Mouse (Mus musculus): ENCODE results near the gene Rnf223.
"Not testable (repeated sequence)": the region's sequence is repeated elsewhere in the genome, so short reads cannot be mapped to it uniquely, and the experiment has no call there.

Gene Rnf223

DNA sequence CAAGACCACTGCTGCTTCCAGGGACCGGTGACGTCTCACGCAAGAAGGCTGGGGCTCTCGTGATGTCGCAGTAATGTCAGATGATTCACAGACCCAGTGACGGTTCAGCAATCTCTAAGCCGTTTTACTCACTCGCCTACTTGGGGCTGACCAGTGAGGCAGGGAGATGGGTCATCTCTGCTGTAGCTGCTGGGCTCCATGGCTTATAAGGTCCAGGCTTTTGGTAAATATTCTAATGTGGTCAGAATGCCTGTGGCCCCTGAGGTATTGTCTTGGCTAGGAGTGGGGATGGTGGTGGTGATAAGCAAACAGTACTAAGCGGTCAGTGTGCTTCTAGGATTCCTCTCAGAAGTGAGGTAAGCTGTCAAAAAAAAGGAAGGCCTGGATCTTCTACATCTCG lies 627 bp downstream of the Rnf223 start:
- DNase-seq (ENCODE audit: low spot score), result no peak

DNA sequence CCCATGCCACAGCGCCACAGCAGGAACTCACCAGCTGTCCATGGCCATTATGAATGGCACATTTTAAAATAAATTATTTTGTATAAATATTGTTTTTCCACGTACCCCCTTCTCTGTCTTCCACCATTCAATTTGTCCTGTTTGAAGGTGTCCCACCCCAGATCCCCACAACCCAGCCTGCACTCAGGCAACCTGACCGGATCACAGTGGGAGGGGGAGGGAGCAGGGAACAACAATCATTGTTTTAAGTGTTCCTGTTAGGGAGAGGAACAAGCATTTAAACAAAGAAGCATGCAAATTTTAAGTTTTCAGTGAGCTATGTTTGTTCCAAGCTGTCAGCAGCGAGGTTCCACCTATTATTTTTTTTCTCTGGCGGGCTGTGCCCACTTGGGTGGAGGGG lies 3.0 kb downstream of the Rnf223 start:
- DNase-seq (ENCODE audit: low spot score), result no peak

DNA sequence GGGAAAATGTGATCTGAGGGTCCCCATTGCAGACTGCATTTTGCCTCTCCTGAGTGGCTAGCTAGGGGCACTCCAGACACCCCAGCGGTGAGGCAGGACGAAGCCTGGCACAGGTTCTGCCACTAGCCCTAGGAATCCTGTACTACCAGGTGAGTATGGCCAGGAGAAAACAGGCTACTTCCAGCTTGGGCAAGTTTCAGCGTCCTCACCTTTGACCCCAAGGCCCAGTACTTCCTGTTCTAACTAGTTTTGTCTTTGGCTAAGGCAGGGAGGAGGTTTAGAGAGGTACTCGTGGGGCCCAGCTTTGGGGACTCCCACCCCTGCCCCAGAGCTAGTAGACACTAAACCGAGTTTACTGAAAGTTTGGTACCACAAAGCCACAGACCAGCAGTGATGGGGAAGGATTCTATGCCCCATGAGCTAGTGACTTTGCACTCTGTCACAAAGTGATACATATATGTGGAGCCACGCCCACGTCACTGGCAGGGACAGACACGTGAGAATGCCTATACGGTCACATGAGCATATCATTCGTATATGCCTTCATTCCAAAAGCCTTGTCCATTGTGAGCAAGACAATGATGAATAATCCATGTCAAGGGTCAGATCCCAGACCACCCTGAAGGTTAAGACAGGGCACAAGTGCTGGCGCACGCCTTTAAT lies 3.8 kb downstream of the Rnf223 start:
- no peak for DNase-seq (ENCODE audit: low spot score)

DNA sequence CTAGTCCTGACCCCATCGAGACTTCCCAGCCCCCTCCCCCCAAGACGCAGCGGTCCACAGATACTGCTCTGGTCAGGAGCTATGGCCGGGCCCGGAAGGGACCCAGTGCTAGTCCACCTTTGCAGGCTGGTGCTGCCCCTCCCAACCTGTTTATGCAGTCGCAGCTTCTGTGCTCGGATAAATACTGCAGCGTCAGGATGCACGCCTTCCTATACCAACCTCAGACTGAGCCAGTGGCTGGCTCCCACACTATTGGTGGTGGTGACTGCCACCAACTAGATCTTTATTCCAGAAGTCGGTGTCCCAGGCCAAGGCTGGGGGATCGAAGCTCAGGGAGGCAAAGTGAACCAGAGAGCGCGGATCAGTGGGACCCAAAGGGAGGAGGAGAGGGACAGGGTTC lies 4.8 kb downstream of the Rnf223 start:
- peak; percentile 19 for DNase-seq (ENCODE audit: low spot score)

DNA sequence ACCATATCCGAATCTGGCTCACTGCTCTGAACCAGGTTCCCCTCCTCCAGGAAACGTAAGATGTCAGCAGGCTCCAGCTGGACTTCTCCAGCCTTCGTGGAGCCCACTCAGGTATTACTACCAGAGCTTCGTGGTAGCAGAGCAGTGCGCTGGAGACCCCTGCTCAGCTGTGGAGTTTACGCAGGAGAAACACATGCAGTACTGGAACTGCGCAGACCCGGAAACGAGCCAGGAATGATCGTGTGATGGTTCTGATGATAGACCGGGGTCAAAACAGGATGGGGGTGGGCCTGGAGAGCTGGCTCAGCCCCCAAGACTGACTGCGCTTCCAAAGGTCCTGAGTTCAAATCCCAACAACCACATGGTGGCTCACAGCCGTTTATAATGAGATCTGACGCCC lies 5.5 kb downstream of the Rnf223 start:
- no peak for DNase-seq (ENCODE audit: low spot score)

DNA sequence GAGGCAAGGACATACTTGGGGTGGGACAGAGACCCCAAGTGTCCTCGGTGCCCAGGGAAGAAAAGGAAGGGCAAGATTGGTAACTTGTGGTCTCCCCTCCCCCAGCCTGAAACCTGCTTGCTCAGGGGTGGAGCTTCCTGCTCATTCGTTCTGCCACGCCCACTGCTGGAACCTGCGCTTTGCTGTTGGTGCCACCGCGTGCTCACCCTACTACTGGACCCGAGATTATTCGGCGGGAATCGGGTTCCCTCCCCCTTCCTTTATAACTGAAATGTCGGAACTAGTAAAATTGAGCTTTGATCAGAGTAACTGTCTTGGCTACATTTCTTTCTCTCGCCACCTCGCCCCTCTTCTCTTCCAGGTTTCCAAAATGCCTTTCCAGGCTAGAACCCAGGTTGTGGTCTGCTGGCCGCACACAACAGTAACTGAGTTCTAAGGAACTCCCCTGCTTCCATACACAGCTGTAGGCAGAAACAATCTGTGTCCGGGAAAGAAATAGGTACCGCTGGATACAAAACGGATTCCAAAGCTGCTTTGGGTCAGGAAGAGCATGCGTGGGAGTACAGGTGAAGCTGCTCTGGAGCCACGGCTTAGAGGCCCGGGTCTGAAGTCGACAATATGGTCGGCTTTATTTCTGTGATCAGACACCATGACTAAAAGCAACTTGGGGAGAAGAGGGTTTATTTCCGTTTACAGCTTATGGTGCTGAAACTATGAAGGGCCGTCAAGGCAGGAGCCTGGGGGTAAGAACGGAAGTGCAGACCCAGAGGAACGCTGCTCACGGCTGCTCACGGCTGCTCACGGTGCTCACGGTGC lies 6.2 kb downstream of the Rnf223 start:
- no peak for DNase-seq (ENCODE audit: low spot score)

DNA sequence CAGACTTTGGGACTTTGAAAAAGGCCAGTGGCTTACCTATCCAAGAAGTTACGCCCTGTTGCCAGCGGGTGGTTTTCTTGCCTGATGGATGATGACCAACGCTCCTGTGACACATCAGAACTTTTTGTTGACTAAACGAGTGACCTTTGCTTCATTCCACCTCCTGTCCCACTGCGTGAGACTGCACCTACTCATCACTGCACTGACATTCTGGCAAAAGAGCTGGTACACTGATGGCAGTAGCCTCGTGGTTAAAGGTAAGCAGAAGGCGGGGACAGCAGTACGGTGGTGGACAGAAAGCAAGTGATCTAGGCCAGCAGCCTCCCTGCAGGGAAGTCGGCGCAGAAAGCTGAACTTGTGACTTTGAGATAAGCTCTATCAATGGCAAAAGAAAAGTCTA lies 20.6 kb downstream of the Rnf223 start:
- DNase-seq (ENCODE audit: low spot score), result not testable (repeated sequence)

DNA sequence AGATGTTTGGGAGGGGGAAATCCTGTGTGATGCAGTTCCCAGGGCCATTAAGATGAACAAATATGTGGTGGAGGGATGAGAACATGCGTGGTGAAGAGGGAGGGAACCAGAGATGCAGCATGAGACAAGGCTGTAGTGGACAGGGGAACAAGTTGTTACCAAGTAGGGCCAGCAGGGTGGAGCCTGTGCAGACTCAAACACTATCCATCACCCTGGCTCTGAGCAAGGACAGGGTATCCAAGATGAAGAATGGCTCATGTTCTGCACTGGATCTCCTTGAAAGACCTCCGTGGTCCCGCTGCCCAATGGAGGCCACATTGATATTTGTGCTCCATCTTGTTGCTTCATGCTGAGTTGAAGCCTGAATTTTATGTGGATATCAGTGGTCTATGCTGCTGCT lies 24.5 kb downstream of the Rnf223 start:
- DNase-seq (ENCODE audit: low spot score), result no peak

DNA sequence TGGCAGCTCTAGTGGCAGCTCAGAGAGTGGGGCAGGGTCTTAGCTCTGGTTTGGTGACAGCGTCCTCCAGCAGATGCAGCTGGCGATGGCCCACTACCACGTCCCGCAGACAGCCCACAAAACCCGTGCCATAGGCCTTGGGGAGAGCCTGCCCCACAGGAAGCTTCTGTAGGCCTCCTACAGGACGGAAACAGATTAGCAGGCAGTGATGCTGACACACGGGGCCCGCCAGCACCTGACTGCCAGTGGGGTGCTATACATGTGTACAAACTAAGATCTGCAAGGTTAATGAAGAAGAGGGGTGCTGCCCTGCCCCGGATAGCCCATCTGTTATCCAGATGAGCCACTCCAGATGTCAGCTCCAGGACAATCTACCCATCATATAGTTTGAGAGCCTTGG lies 36.2 kb downstream of the Rnf223 start:
- DNase-seq (ENCODE audit: low spot score), result no peak

DNA sequence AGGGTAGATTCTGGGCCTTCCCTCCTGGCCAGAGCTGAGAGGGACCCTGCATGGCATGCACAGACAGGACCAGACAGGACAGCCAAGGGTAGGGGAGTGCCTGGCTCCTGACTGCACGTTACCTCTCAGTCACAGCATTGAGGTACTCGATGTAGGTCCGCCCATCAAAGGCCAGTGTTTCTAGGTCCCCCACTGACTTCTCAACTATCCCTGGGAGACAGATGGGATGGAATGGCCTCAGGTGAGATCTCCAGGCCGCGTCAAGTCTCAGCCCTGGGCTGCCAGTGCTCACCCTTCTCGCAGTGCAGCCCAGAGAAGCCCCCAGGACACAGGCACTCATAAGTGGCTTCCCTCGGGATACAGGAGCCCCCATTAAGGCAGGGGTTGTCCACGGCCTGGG lies 38.3 kb downstream of the Rnf223 start:
- DNase-seq (ENCODE audit: low spot score), result no peak

DNA sequence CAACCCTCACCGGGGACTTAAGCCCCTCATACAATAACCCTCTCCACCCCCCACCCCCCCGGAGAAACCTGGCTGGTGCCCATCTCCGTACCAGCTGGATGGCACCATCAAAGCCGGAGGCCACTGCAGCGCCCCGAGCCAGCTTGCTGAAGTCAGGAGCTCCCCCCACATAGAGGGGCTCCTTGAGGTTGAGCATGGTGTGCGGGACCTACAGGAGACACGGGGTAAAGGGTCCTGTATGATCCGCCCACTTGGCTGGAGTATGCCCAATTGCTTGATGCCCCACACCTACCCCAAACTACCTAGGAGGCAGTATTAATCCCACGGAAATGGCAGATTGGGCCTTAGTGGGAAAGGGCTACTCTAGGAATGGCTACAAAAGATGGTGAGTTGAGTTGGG lies 38.8 kb downstream of the Rnf223 start:
- DNase-seq (ENCODE audit: low spot score), result no peak

DNA sequence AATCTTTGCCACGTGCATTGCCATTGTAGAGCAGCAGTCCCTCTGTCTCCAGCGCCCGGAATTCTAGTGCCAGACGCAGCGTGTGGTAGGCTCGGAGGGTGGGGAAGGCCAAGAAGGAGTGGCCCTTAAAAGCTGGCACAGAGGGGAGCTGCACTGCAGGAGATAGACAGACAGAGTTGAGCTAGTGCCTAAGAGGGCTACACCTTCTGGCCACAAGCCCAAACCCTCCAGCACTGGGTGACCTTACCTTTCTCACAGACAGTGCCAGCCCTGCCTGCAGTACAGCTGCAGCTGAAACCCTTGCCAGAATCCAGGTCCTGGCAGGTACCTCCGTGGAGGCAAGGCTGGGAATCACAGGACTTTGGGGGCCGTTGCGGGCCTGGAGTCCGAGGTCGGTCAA lies 41.5 kb downstream of the Rnf223 start:
- no peak for DNase-seq (ENCODE audit: low spot score)

DNA sequence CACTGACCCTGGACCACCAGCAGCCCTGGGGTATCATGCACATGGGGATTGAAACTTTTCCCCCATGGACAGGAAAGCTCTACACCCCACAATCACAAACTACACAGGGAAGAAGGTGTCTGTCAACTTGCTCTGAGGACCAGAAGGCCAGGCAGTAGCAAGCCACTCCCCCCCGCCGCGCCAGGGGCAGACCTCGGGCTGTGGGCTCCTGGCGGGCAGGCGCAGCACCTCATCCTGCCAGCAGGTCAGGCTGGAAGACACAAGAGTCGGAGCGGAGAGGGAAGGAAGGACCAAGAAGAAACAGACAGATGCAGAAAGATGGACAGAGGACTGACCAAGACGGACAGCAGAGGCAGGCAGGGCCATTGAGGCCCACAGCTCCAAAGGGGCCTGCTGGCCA lies 47.3 kb downstream of the Rnf223 start:
- no peak for DNase-seq (ENCODE audit: low spot score)

Data from MN1 (cell line).